Comparison of ENCODE assay signal across 8 mouse cellular contexts in the genomic region with DNA sequence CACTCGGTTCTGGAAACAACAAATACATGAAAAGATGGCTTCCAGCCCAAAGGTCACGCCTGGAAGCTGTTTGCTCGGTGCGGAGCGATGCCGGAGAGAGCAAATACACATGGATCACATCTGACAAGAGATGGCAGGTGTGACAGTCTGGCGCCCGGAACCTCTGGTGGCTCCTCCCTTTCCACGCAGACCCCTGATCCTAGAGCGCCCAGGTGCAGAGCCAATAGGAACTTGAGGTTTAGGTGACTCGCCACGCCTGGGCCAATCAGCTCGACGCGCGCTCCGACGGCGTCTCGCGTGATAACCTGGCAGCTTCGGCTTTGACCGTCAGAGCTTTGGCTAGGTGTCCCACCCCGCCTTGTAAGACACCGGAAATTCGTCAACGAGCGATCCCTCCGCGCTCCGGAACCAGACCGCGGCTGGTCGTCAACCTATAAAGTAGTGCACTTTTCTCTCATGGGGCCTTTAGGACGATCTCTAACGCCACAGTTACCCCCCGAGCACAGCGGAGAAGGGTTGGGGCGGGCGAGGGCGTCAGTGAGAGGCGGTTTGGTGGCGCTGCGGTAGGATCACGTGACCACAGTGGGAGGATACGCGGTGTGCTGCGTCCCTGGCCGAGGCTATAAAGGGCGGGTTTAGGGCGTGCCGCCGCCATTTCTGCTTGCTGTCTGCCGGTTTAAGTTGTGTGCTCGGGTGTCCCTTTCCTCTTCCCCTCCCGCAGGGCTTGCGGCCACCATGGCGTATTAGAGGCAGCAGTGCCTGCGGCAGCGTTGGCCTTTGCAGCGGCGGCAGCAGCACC. TPM values are rescaled to one million over a fixed set of nuclear protein-coding genes. Genes with fewer than 3 reads are reported as not detected.
DNase-seq lines count a peak whose midpoint lies in the region; ATAC-seq and TF ChIP-seq lines count a peak whose summit lies in the region.

TSS of gene Atf4 (plus strand) at position 338 of the 799 bp plus-strand sequence.

- intact Hi-C loops in heart, postnatal 25 days (cut with DNase I) = loop anchor here (1.0 kb wide), 1 partner anchor 20 kb away; the partner anchor contains the start of gene AC140267.1

- peaks cover 0 to 11% of the 10 kb centered on the region in 2 experiments; a peak in 1 of 4 replicates for H3K4me1 ChIP-seq in ES-E14 (ENCODE audit: control insufficient read depth in 2 of 2, insufficient read depth in 2 of 2, low read length in 2 of 2, poor library complexity in 1 of 2)
- peaks cover 35% of the 10 kb centered on the region for H3K4me1 ChIP-seq in forebrain, embryonic 15.5 days
- peaks cover 15% of the 10 kb centered on the region for H3K4me1 ChIP-seq in lung, adult 2 months (ENCODE audit: control insufficient read depth, insufficient read depth, low read length)

- no peaks in the 10 kb centered on the region for H3K9me3 ChIP-seq in ES-E14 (ENCODE audit: control insufficient read depth, insufficient read depth, low read depth, low read length)
- H3K9me3 ChIP-seq in forebrain, embryonic 15.5 days = no peaks in the 10 kb centered on the region

- peak; percentile 93 for DNase-seq in ES-E14 (ENCODE audit: low read depth, low spot score)
- peak; percentile 100 for DNase-seq in cerebellum, adult 11-12 months
- DNase-seq in heart, postnatal 25 days (ENCODE audit: low spot score) = peak; percentile 98
- peak; percentile 99 for DNase-seq in layer of hippocampus, adult 18-20 months (ENCODE audit: low spot score in 2 of 2)
- DNase-seq in lung, adult 2 months = peak; percentile 97
- peak; percentile 97 to 98 for DNase-seq in thymus, adult 18-20 months

- in situ Hi-C loops in ES-E14 (cut with MboI; ENCODE audit: low sequenced_read_pairs in 2 of 2, unreplicated experiment in 2 of 2) = no loop called here

- peak within 1 kb of the TSS; percentile 80 to 89 for H3K4me3 ChIP-seq in ES-E14 (ENCODE audit: insufficient read depth in 1 of 2, low read depth in 1 of 2, low read length in 2 of 2, poor library complexity in 1 of 2, severe bottlenecking in 1 of 2)
- peak within 1 kb of the TSS; percentile 98 for H3K4me3 ChIP-seq in forebrain, embryonic 15.5 days
- H3K4me3 ChIP-seq in lung, adult 2 months (replicated peaks; ENCODE audit: extremely low read depth, low read depth, low read length) = peak within 1 kb of the TSS; percentile 97

- TF ChIP-seq POLR2A in lung, adult 2 months (IDR thresholded peaks at IDR 0.05; ENCODE audit: borderline replicate concordance, extremely low read depth, low read depth, low read length) = peak; percentile 100

- H3K4me2 ChIP-seq in forebrain, embryonic 15.5 days (replicated peaks) = peak within 1 kb of the TSS; percentile 92

- peak within 1 kb of the TSS; percentile 97 for H3K27ac ChIP-seq in ES-E14 (ENCODE audit: insufficient read depth, low read depth, low read length, poor library complexity, severe bottlenecking)
- peak within 1 kb of the TSS; percentile 99 for H3K27ac ChIP-seq in forebrain, embryonic 15.5 days (replicated peaks)

- TF ChIP-seq CTCF in lung, adult 2 months (IDR thresholded peaks at IDR 0.05; ENCODE audit: insufficient read depth, low read length) = no peak

- H3K9ac ChIP-seq in ES-E14 (ENCODE audit: insufficient read depth, low read depth, low read length, poor library complexity, severe bottlenecking) = peak within 1 kb of the TSS; percentile 96
- peak within 1 kb of the TSS; percentile 100 for H3K9ac ChIP-seq in forebrain, embryonic 15.5 days (replicated peaks)

- H3K36me3 ChIP-seq in ES-E14 (ENCODE audit: control insufficient read depth, insufficient read depth, low read length, poor library complexity, severe bottlenecking) = peaks cover 32% of the 10 kb centered on the region
- H3K36me3 ChIP-seq in forebrain, embryonic 15.5 days = peaks cover 49% of the 10 kb centered on the region

- H3K27me3 ChIP-seq in forebrain, embryonic 15.5 days = no peaks in the 10 kb centered on the region

- WGBS in forebrain, embryonic 15.5 days = under 1% methylated on average over 62 of the region's 62 CpGs
- WGBS in lung, adult 2 months = under 1% methylated on average over 62 of the region's 62 CpGs

- ATAC-seq in forebrain, embryonic 15.5 days (replicated peaks) = peak; percentile 97
- ATAC-seq in neutrophil, adult 5-6 weeks (ENCODE audit: extremely low read depth, insufficient number of reproducible peaks, low FRiP score, poor library complexity, severe bottlenecking) = peak; percentile 80

TF ChIP-seq in ES-E14, 5 proteins besides CTCF, POLR2A, EP300 and RAD21:
- peak; percentile 70; the same call in 1 of the 2 replicates for TF ChIP-seq HCFC1 (IDR thresholded peaks at IDR 0.05; ENCODE audit: borderline replicate concordance, insufficient read depth, low read length)
- TF ChIP-seq ZNF384 (IDR thresholded peaks at IDR 0.05; ENCODE audit: low read depth, low read length) = no peak
- peak; percentile 92 for TF ChIP-seq CHD2 (IDR thresholded peaks at IDR 0.05; ENCODE audit: low read depth, low read length)
TF ChIP-seq in ES-E14: peak in this region for 2.

RNA-seq across cellular contexts. Expression of gene Atf4, which starts in this region (rescaled TPM):
- 208 and 250 TPM in 2 replicates for total RNA-seq in ES-E14 (2012; rRNA removed)
- 123 and 124 TPM in 2 replicates for polyA plus RNA-seq in forebrain, embryonic 15.5 days (2015; fragmentation: Nextera tagmentation; extraction: Ambion mirVana)
- total RNA-seq in heart, postnatal 25 days (2021) = 10 to 100 TPM; 58.3 to 81.7 TPM
- 100 to 1,000 TPM in 1 of 2 experiments, 10 to 100 TPM in 1; 98.4 to 101 TPM for total RNA-seq in layer of hippocampus, adult 18-20 months (2021)
- 142 and 154 TPM in 2 replicates for polyA plus RNA-seq in lung, adult 2 months (2012; rRNA removed)
- 367 and 386 TPM in 2 replicates for total RNA-seq in neutrophil, adult 5-6 weeks (2017)

Comparison
In these comparisons a context has a peak if more than half of its experiments do, and no peak if none do; other contexts are left out.
1. Peak in every context shown above with its lines: DNase-seq, ATAC-seq, H3K4me3 ChIP-seq and H3K27ac ChIP-seq.